Mouse (Mus musculus) naive thymus-derived CD4-positive, alpha-beta T cell, adult 5 months (primary cell): ENCODE results near the gene Pilrb2. TPM values are rescaled to one million over a fixed set of nuclear protein-coding genes. Genes with fewer than 3 reads are reported as not detected.

Source experiments
- polyA plus RNA-seq: library from polyadenylated mRNA; unstranded; fragments of 100-300 nt; shearing (Covaris generic); gene quantifications from one replicate; pipeline ENCODE4 v1.2.1, GENCODE M21; 2017

Pilrb2 gene
- polyA plus RNA-seq = not detected

DNA sequence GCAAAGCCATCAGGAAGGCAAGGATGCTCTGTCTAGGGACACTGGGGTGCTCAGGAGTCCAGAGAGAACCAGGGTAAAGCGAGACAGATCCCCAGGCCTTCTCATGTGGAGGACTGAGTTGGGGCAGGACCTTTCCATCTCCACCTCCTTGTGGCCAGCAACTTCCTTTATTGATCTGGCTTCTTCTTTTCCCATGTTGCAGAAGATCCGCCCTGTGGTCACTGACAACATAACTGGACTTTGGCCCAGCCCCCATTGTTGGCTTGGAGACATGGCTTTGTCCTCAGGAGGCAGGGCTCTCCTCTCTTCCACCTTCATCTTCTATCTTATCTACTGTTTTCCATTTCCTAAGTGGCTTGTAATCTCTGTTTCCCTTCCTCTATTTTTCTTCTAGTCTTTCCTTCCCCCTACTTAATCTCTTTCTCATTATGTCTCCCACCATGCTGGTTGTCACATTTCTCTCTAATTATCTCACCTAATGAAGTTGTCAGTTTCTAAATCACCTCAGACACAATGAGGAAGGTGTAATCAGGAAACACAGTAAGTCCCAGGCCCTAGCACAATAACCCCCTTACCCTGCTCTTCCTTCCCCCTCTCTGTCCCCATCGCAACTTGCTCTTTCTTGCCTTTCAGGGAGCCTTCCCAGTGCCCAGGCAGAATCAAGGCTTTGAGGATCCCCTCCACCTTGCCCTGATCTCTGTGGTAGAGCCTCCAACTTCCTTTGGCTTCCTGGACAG is at the start of gene Pilrb2:
TSS of gene Pilrb2 (minus strand) at position 172 of the 737 bp plus-strand sequence.

DNA sequence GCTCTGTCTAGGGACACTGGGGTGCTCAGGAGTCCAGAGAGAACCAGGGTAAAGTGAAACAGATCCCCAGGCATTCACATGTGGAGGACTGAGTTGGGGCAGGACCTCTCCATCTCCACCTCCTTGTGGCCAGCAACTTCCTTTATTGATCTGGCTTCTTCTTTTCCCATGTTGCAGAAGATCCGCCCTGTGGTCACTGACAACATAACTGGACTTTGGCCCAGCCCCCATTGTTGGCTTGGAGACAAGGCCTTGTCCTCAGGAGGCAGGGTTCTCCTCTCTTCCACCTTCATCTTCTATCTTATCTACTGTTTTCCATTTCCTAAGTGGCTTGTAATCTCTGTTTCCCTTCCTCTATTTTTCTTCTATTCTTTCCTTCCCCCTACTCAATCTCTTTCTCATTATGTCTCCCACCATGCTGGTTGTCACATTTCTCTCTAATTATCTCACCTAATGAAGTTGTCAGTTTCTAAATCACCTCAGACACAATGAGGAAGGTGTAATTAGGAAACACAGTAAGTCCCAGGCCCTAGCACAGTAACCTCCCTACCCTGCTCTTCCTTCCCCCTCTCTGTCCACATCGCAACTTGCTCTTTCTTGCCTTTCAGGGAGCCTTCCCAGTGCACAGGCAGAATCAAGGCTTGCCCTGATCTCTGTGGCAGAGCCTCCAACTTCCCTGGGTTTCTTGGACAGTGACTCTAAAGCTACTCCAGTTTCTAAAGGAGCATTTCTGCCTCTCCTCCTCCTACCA is 13.5 kb downstream of the Pilrb2 start, which contains the start of gene Pilrb1:
TSS of gene Pilrb1 (minus strand) at position 147 of the 751 bp plus-strand sequence.

DNA sequence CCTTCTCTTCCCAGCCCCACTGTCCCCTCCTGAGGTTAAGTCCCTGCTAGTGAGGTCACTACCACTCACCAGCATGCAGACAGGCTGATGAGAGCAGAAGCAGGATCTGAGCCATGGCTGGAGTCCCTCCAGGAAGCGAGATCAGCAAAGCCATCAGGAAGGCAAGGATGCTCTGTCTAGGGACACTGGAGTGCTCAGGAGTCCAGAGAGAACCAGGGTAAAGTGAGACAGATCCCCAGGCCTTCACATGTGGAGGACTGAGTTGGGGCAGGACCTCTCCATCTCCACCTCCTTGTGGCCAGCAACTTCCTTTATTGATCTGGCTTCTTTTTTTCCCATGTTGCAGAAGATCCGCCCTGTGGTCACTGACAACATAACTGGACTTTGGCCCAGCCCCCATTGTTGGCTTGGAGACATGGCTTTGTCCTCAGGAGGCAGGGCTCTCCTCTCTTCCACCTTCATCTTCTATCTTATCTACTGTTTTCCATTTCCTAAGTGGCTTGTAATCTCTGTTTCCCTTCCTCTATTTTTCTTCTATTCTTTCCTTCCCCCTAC is 35.6 kb downstream of the Pilrb2 start, which contains the start of gene Pilra:
TSS of gene Pilra (minus strand) at position 316 of the 555 bp plus-strand sequence.

Other genes starting within 250 kb of the Pilrb2 start
- 0.86 TPM for gene Fbxo24, start 242.8 kb downstream of the Pilrb2 start, polyA plus RNA-seq
- 287 TPM for gene Lrch4, start 242.7 kb downstream of the Pilrb2 start, polyA plus RNA-seq
- gene Gm20605, start 242.6 kb downstream of the Pilrb2 start, polyA plus RNA-seq = 55.4 TPM
- 125 TPM for gene Sap25, start 230.5 kb downstream of the Pilrb2 start, polyA plus RNA-seq
- gene Irs3, start 226.1 kb downstream of the Pilrb2 start, polyA plus RNA-seq = not detected
- gene Agfg2, start 187.1 kb downstream of the Pilrb2 start, polyA plus RNA-seq = 24.8 TPM
- 0.72 TPM for gene Nyap1, start 130.2 kb downstream of the Pilrb2 start, polyA plus RNA-seq
- gene Tsc22d4, start 126.1 kb downstream of the Pilrb2 start, polyA plus RNA-seq = 179 TPM
- gene Ppp1r35, start 93.0 kb downstream of the Pilrb2 start, polyA plus RNA-seq = 48.8 TPM
- gene Mepce, start 84.2 kb downstream of the Pilrb2 start, polyA plus RNA-seq = 81.3 TPM
- 20.9 TPM for gene Zcwpw1, start 84.0 kb downstream of the Pilrb2 start, polyA plus RNA-seq
- gene Pilra, start 35.5 kb downstream of the Pilrb2 start, polyA plus RNA-seq = 0.24 TPM
- not detected for gene Pilrb1, start 13.7 kb downstream of the Pilrb2 start, polyA plus RNA-seq
- not detected for gene Cyp3a13, start 49.8 kb upstream of the Pilrb2 start, polyA plus RNA-seq
- gene Gjc3, start 91.3 kb upstream of the Pilrb2 start, polyA plus RNA-seq = not detected
- not detected for gene Azgp1, start 109.7 kb upstream of the Pilrb2 start, polyA plus RNA-seq
- not detected for gene Smok3a, start 149.4 kb upstream of the Pilrb2 start, polyA plus RNA-seq
- gene Smok3b, start 149.6 kb upstream of the Pilrb2 start, polyA plus RNA-seq = not detected
- gene Smok3c, start 181.4 kb upstream of the Pilrb2 start, polyA plus RNA-seq = not detected
- 16.7 TPM for gene Zkscan1, start 213.3 kb upstream of the Pilrb2 start, polyA plus RNA-seq
- gene Zscan21, start 245.1 kb upstream of the Pilrb2 start, polyA plus RNA-seq = 29.1 TPM